Mouse (Mus musculus) 416B (cell line): ENCODE results near the gene Pi4ka.
"Not testable (repeated sequence)": the region's sequence is repeated elsewhere in the genome, so short reads cannot be mapped to it uniquely, and the experiment has no call there.

Source experiments
- DNase-seq: peaks from one replicate; pipeline ENCODE4 v3.0.0; 2011; ENCODE audit warnings: low read depth

The Pi4ka gene

GRCm38 (mm10) chr16:17232794-17233701 lies 173.1 kb downstream of the Pi4ka start, which contains the start of gene Hic2:
Gene Hic2, plus strand, starts transcription at chr16:17233572.
- DNase-seq: peak; percentile 93

- DNase-seq: not testable (repeated sequence)
Measured at GRCm38 (mm10) chr16:17231523-17231922, 174.6 kb downstream of the Pi4ka start.
